Mouse (Mus musculus) liver, adult (tissue): Measurements from ENCODE around the gene Itprip.

ENCODE experiments used
- GATA4 ChIP-seq: IDR thresholded peaks from 2 replicates; pipeline ENCODE4 v1.6.1; 2014; ENCODE audit warnings: mild to moderate bottlenecking, low read length; ENCODE audit not compliant: insufficient replicate concordance

The Itprip gene

DNA sequence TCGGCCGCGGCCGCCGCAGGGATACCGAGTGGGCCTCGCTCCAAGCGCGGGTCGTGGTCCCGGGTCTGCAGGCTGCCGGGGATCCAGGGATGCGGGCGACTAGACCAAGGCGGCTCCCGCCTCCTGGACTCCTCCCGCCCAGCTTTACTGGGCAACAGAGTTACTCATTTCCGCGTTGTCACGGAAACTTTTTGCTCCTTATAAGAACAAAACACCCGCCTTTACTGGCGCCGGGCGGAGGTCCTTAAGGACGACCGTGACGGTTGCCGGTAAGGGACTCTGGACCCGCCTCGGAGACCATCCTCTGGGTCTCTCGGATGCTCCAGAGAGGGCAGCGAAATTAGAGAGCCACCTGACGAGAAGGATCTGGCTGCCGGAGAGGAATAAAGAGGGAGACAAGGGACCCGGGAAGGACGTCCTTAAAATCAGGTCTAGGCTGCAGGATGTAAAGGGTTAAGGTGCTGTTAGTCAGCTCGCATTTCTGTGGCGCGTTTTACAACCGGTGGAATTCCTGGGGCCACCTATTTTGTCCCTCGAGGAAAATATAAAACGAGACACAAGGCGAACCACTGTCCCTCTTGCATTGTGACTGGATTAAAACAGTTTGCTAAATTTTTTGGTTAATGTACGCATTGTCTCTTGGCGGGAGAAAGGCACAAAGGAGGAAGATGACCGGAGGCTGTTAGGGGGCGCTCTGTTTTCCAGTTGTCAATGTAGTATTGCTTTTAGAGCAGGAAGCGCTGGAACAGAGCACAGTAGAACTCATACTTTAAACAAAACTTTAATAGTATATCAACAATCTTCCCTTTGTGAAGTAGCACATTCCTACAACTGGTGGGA is at the start of gene Itprip, which contains the start of gene Cfap43:
Gene Itprip (minus strand): TSS at position 174 of the 840 bp plus-strand sequence.
Gene Cfap43 (minus strand): TSS at position 162 of the 840 bp plus-strand sequence.
- TF ChIP-seq GATA4 = no peak

DNA sequence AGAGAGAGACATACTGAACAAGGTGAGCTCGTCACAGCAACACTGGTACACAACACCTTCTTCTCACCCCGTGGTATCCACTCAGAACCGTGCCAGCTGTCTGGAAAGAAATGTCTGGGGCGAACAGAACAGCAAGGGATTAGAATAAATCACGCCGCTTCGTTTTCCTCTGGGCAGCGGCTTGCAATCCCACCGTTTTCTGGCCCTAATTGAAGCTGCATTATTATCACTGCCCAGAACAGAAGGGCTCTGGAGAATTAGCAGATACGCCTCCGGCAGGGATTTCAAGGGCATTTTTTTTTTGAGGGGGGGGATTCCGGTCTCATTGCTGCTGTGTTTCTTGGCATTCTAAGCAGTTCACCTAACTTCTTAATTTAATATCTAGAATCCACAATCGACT is 39.1 kb upstream of the Itprip start:
- TF ChIP-seq GATA4 = no peak

DNA sequence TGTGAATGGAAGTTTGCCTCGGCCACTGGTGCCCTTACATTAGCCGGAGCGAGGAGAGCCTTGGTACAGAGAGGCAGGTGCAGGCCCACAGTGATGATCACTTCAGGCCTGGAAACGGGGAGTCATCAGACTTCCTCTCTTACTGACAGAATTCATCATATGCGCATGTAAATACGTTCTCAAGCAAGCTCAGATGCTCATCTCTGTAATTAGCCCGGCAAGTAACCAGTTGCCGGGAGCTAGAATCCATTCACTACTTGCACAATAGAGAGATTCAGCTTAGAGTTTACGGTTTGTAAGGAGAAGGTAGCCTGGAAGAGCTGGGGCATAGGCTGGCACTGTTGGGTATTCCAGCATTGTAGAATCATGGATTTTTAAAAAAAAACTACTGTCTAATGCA is 34.1 kb upstream of the Itprip start:
- TF ChIP-seq GATA4 = no peak

DNA sequence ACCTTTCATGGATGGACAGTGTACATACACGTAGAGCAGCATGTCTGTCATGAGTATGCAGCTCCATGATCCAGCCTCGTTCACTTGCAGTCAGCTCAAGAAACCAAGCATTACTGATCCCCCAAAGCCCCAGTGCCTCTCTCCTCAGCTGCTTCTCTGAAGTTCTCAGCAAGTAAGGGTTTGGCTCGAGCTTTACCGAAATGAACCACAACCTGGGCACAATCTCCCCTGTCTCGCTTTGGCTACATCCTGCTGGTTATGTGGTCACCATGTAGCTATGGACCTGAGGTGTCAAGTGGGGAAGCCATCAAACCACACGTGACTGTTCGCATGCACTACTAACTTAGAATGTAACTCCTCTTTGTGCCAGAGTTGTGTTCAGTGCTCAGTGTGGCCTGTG is 31.8 kb upstream of the Itprip start:
- no peak for TF ChIP-seq GATA4

DNA sequence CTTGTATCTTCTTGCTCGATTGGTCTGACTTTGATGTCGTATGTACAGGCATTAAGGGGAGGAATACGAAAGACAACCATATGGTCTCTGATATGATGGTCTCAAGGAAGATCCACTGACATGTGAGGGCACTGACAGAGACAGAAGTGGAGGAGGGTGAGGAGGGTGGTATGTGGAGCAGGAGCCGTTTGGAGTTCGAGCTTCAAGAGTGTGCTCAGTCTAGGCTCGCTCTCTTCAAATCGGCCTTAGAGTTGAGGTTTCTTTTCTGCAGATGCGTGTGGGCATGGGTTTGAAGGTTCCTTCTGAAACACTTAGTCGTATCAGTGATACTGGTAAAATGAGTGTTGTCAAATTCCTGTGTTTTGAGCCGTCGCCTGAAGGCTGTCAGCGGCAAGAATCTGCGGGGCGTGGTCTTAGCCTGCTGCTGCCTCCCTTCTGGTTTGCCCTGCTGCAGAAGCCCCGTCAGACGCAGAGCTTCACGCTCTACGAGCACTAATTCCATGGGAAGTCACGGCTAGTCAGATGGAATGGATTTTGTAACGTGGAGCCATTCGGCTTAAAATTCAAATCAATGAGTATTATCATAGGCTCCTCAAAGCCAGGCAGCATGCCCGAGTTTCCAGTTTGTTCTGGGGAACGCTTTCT is 27.8 kb upstream of the Itprip start:
- TF ChIP-seq GATA4 = no peak

DNA sequence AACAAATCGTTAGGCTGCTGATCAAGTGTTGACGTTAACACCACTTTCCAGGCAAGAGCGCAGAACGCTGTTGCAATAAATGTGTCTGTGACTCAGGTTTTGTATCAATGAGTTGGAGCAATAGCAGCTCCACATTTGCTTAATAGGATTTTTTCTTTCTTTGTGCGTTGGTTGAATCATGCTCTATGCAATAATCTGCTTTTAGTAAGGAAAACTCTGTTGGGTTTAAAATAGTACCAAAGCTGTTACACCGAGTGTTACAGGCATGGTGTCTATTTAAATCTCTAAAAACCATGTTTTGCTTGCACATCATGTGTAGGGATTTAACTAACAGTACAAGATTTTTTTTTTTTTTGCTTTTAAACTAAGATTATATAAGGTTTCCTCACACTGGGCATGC is 20.3 kb upstream of the Itprip start:
- no peak for TF ChIP-seq GATA4

DNA sequence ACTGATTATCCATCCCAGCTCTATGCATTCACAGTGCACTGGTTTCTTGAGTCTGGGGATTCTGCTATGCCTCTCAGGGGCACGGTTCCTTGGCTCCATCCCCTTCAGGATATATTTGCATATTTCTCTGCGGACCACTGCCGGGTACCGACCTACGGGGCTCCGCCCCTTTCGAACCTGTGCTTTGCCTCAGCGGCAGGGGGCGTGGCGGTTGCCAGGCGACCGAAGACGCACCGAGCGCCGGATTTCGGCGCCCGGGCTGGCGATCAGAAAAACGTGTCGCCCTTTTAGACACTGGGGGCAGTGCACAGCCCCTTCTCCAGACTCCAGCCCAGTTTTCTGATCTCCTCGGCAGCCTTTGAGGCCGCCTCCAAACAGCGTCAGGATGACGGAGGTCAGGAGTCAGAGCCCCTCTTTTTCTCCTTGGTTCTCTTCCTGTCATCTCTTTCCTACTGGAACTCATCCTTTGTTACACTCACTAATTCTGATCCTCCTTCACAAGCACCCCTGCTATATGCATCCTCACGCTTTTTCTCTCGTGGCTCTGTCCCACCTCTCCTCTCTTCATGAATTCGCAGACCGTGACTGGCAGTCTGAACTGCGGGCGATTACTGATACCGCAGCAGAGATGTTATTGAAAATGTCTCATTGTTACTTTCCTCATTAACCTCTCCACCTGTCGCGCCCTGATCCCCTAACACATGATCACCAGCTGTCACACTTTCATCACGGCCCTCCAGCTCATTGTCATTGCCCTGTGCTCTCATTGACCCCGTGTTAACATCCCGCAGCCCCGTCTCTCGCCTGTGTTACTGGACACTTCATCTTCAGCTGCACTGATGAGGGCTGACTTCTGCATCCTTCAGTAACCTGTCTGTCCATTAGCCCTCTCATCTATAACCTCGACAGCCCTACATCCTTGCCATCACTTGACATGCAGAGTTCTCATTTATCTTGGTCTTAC is 18.6 kb upstream of the Itprip start, which contains the start of gene Cfap58:
Gene Cfap58 (plus strand): TSS at position 233 of the 964 bp plus-strand sequence.
- no peak for TF ChIP-seq GATA4

DNA sequence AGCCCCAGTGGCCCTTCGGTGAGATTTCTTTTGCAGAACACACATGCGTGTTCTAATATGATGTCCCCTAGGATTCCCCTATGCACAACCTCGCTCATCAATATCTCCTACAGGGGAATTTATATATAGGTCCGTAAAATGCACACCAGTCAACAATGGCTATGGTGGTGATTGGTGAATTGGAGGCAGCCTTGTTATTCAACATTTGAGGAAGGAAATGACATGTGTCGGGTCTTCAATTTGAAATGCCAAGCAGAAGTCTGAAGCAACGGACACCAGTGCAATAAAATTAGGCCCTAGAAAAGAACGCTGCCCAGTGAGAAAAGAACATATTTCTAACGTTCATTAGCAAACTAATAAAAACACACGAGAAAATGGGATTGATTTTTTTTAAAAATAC is 17.8 kb upstream of the Itprip start:
- no peak for TF ChIP-seq GATA4

DNA sequence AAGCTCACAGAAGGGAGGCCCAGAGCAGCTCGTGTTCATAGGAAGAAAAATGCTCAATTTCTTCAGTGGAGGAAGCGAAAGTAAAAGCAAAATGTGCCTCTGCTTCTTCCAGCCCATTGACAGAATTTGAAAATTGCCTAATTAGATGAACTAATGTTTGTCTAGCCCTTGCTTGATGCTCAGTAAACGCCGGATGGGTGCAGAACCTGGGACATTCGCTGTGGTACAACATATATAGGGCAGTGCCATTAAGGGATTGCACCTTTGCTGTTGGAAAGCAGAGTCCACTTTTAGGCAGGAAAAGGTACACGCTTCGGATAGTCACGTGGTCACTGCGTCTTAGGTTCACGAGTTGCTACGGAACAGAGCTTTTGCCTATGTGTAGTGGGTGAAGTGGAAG is 17.4 kb upstream of the Itprip start:
- no peak for TF ChIP-seq GATA4

DNA sequence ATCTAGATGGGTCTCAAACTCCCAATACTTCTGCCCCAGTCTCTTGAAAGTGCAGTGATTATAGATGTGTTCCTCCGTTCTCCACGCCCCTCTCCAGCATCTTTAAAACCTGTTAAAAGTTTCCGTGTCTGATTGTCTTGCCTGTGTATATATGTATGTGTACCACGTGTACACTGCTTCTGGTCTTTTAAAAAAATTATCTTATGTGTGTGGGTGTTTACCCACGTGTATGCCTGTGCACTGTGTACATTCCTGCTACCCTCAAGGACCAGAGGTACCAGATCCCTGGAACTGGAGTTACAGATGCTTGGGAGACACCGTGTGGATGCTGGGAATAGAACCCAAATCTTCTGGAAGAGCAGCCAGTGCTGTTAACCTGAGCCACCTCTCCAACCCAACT is 16.4 kb upstream of the Itprip start:
- TF ChIP-seq GATA4 = no peak

DNA sequence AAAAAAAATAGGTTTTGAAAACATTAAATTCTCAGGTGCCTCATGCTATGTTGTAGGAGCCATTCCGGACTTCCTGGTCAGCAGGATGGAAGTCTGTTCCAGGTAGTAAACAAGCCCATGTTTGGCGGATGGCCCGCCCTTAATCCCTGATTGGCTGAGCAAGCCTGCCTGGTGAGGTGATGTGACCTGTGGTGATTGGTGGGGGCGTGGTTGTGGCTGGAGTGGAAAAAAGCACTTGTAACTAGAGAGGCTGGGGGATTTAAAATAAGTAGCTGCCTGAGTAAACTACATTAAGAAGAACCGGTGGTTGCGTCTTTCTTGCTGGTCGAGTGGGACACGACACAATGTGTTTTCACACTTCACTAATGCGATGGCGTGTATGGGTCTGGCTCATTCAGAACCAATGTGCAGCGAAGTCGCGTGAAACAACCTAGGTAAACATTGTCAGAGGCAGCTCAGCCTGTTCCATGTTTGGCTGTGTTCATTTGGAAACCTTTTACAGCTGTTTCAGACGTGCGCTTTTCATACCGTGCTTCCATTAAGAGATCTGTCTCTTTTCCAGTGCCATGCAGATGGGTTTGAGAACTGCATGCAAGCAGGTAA is 15.6 kb upstream of the Itprip start:
- TF ChIP-seq GATA4 = no peak

DNA sequence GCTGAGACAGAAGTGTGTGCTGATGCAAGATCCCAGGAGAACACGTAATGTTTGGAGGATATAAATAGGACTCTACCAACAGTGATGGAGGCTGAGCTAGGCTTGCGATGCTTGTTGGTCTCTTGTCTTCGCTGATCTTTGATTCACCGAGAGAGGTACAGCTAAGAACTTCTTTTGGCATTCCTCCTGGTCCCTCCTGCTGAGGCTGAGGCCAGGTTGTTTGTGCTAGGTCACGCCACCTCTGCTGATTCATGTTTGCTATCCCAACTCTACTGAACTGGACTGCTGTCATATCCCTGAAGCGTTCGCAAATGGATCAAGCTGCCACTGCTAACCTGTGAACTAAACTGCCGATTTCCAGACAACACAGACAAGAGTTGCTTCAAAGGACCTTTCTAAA is 15.0 kb upstream of the Itprip start:
- no peak for TF ChIP-seq GATA4

DNA sequence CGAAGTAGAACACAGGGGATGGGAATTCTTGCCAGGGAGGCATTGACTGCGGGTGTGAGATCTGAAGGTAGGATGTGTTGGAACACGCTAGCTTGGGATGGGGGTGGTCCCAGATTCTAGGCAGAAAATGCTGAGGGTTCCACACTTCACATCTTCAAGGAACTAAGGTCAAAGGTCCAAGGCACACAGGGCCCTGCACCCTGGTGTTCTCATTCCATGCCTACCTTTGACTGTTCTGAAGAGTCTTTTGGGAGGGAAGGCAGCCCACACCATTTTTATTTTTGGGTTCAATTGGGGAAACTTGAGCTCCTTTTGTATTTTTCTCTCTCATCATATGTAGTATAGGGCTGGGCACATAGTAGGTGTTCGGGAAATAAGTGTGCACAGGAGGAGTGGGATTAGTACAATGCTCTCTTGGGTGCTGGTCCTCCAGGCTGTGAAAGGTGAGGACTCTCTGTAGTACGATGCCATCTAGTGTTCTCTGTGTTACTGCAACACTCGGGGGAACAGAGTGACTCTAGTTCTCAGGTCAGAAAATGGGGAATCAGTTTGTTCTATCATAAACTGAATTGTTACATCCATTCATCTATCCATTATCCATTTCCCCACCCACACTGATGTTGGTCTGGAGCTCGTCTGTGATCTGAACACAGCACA is 13.0 kb upstream of the Itprip start:
- no peak for TF ChIP-seq GATA4

DNA sequence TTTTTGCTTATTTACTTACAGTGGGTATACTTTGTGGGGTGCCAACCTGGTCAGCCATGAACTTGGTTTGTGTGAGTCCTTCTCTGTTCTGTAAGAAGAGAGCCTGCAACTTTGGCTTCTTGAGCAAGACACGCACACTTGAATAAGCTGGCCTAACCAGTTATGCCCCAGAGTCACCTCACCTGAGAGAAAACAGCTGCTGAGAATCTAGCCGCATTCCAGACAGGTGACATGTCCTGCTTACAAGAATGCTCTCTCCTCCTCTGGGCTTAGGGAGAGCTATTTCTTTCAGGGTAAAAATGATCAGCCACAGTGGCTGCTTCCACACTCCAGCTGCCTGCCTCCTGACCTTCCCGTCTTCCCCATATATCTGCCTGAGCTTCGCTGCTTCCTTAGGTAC is 9.9 kb upstream of the Itprip start:
- no peak for TF ChIP-seq GATA4
